Mouse (Mus musculus) liver, adult 2 months (tissue): ENCODE results near the gene Slit1. TPM values are rescaled to one million over a fixed set of nuclear protein-coding genes. Genes with fewer than 3 reads are reported as not detected.

Experiments used
- DNase-seq: peaks from one replicate; pipeline ENCODE4 v3.0.0-alpha.2; 2011; ENCODE audit warnings: low read depth, low spot score; ENCODE audit errors: extremely low read depth
- H3K27ac ChIP-seq: fragments of 200-500 bp; replicated peaks from 2 replicates; pipeline ENCODE4 v1.5.1; 2012; ENCODE audit warnings: low read depth, mild to moderate bottlenecking, control low read depth, inconsistent platforms, low read length; ENCODE audit not compliant: insufficient read depth
- H3K27me3 ChIP-seq: fragments of 200-500 bp; 2 replicates; pipeline ENCODE4 v1.6.1; 2012; ENCODE audit warnings: mild to moderate bottlenecking, moderate library complexity, low read length, inconsistent platforms; ENCODE audit not compliant: control insufficient read depth, insufficient read depth
- H3K36me3 ChIP-seq: fragments of 200-500 bp; 2 replicates; pipeline ENCODE4 v1.6.1; 2012; ENCODE audit warnings: low read length, inconsistent platforms; ENCODE audit not compliant: control insufficient read depth, insufficient read depth
- H3K4me1 ChIP-seq: fragments of 200-500 bp; 2 replicates; pipeline ENCODE4 v1.6.1; 2011; ENCODE audit warnings: low read length; ENCODE audit not compliant: control insufficient read depth, insufficient read depth
- H3K4me3 ChIP-seq: fragments of 200-500 bp; 2 replicates; pipeline ENCODE4 v1.5.1; 2011; ENCODE audit warnings: low read depth, mild to moderate bottlenecking, control low read depth, low read length, moderate library complexity; ENCODE audit not compliant: insufficient read depth
- H3K79me2 ChIP-seq: fragments of 200-500 bp; 2 replicates; pipeline ENCODE4 v1.6.1; 2012; ENCODE audit warnings: inconsistent platforms, mild to moderate bottlenecking, low read length, moderate library complexity; ENCODE audit not compliant: control insufficient read depth, insufficient read depth
- H3K9ac ChIP-seq: fragments of 200-500 bp; 2 replicates; pipeline ENCODE4 v1.6.1; 2012; ENCODE audit warnings: low read depth, mild to moderate bottlenecking, control low read depth, inconsistent platforms, low read length
- CTCF ChIP-seq: fragments of 200-500 bp; IDR thresholded peaks from 2 replicates; pipeline ENCODE4 v1.5.1; 2011; ENCODE audit warnings: low read depth, low read length, control low read depth
- POLR2A ChIP-seq: fragments of 200-500 bp; IDR thresholded peaks from 2 replicates; pipeline ENCODE4 v1.6.1; 2011; ENCODE audit warnings: low read length, control low read depth; ENCODE audit not compliant: insufficient read depth; ENCODE audit errors: extremely low read depth
- WGBS: fragments of 180-500 bp; shearing (Covaris S2); methylation state at CpG from one replicate; pipeline ENCODE4 v1.1.7; 2018; 5-methylcytosine and 5-hydroxymethylcytosine counted together
- polyA plus RNA-seq: library from polyadenylated mRNA; depleted of rRNA; stranded (reverse); fragments of >200 nt; gene quantifications from 2 replicates; pipeline ENCODE4 v1.2.3, GENCODE M21; 2012
- total RNA-seq: library from RNA; depleted of rRNA; stranded (reverse); fragments of >200 nt; gene quantifications from 2 replicates; pipeline ENCODE4 v1.2.3, GENCODE M21; 2014

The Slit1 gene
- total and polyA plus RNA-seq, 2 experiments = 0.09 to 0.18 TPM

GRCm38 (mm10) chr19:41697111-41697806 lies 46.2 kb downstream of the Slit1 start:
- Histone ChIP-seq H3K4me1 (no peaks in the 10 kb centered on the region), H3K79me2 (no peaks in the 10 kb centered on the region), H3K27ac (no peak overlapping the region), H3K27me3 (no peaks in the 10 kb centered on the region), H3K4me3 (no peak overlapping the region), H3K9ac (no peak overlapping the region), H3K36me3 (no peaks in the 10 kb centered on the region)
- WGBS = 66% methylated on average over 9 of the region's 9 CpGs
- TF ChIP-seq CTCF = no peak
- no peak for TF ChIP-seq POLR2A
- DNase-seq = no peak

GRCm38 (mm10) chr19:41696443-41696842 lies 47.0 kb downstream of the Slit1 start:
- no peak for DNase-seq
- Histone ChIP-seq H3K9ac (no peak overlapping the region), H3K79me2 (no peaks in the 10 kb centered on the region), H3K4me3 (no peak overlapping the region), H3K4me1 (no peaks in the 10 kb centered on the region), H3K27me3 (no peaks in the 10 kb centered on the region), H3K27ac (no peak overlapping the region), H3K36me3 (no peaks in the 10 kb centered on the region)
- TF ChIP-seq CTCF (no peak), POLR2A (no peak)
- WGBS = 76% methylated on average over 9 of the region's 9 CpGs

GRCm38 (mm10) chr19:41695046-41695445 lies 48.4 kb downstream of the Slit1 start:
- Histone ChIP-seq H3K4me3 (no peak overlapping the region), H3K36me3 (no peaks in the 10 kb centered on the region), H3K9ac (no peak overlapping the region), H3K79me2 (no peaks in the 10 kb centered on the region), H3K27ac (no peak overlapping the region), H3K4me1 (no peaks in the 10 kb centered on the region), H3K27me3 (no peaks in the 10 kb centered on the region)
- TF ChIP-seq POLR2A (no peak), CTCF (no peak)
- WGBS = 72% methylated on average over 6 of the region's 6 CpGs
- no peak for DNase-seq

- Histone ChIP-seq H3K4me1 (no peaks in the 10 kb centered on the region), H3K27me3 (no peaks in the 10 kb centered on the region), H3K9ac (no peak overlapping the region), H3K36me3 (no peaks in the 10 kb centered on the region), H3K79me2 (no peaks in the 10 kb centered on the region), H3K4me3 (no peak overlapping the region), H3K27ac (no peak overlapping the region)
- WGBS = 55% methylated on average over 9 of the region's 9 CpGs
- TF ChIP-seq POLR2A (no peak), CTCF (no peak)
- DNase-seq = no peak
These were observed 48.9 kb downstream of the Slit1 start for GRCm38 (mm10) chr19:41694610-41695009.

- WGBS = 52% methylated on average over 5 of the region's 5 CpGs
- no peak overlapping the region for H3K9ac ChIP-seq
- H3K27ac ChIP-seq = no peak overlapping the region
- TF ChIP-seq CTCF (no peak), POLR2A (no peak)
- no peak overlapping the region for H3K4me3 ChIP-seq
- no peaks in the 10 kb centered on the region for H3K36me3 ChIP-seq
- no peaks in the 10 kb centered on the region for H3K79me2 ChIP-seq
- no peaks in the 10 kb centered on the region for H3K27me3 ChIP-seq
- DNase-seq = no peak
- H3K4me1 ChIP-seq = no peaks in the 10 kb centered on the region
These were observed 49.7 kb downstream of the Slit1 start for GRCm38 (mm10) chr19:41693727-41694126.

GRCm38 (mm10) chr19:41690064-41690463 lies 53.4 kb downstream of the Slit1 start:
- no peak overlapping the region for H3K4me3 ChIP-seq
- WGBS = 85% methylated on average over 10 of the region's 10 CpGs

More at GRCm38 (mm10) chr19:41690064-41690463, 53.4 kb downstream of the Slit1 start:
- Histone ChIP-seq H3K79me2 (no peaks in the 10 kb centered on the region), H3K9ac (no peak overlapping the region), H3K27ac (no peak overlapping the region), H3K4me1 (no peaks in the 10 kb centered on the region), H3K27me3 (no peaks in the 10 kb centered on the region), H3K36me3 (no peaks in the 10 kb centered on the region)
- DNase-seq = no peak
- TF ChIP-seq POLR2A (no peak), CTCF (no peak)
